Mouse (Mus musculus) frontal cortex, postnatal 25 days (tissue): ENCODE data around the gene Rpl37.
A peak's percentile ranks its signal among the peaks of the same experiment; 100 is the strongest.
"Not testable (repeated sequence)": the region's sequence is repeated elsewhere in the genome, so short reads cannot be mapped to it uniquely, and the experiment has no call there.

ENCODE experiments used
- DNase-seq, 2 experiments: peaks; one replicate each; pipeline ENCODE4 v3.0.0; 2022; ENCODE audit warnings: low spot score in 2 of 2

The Rpl37 gene

GRCm38 (mm10) chr15:5121535-5122313 lies 5.3 kb downstream of the Rpl37 start:
- no peak for DNase-seq

- no peak for DNase-seq
Measured at GRCm38 (mm10) chr15:5126456-5126855, 10.0 kb downstream of the Rpl37 start.

DNA sequence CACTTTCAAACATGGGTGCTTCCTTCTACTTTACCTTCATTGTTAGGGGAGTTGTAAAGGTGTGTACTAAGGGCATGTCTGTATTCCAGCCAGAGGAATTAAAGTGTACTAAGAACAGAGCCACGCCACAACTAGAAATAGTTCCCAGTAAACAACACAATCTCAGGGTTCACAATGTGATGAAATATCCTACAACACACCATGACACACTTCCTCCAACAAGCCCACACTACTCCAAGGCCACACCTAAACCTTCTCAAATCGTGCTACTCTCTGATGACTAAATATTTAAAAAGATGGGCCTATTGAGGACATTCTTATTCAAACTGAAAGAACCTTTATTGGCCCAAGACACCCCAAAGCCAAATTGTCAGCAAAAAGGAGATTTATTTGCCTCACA lies 11.0 kb downstream of the Rpl37 start:
- DNase-seq = no peak

DNA sequence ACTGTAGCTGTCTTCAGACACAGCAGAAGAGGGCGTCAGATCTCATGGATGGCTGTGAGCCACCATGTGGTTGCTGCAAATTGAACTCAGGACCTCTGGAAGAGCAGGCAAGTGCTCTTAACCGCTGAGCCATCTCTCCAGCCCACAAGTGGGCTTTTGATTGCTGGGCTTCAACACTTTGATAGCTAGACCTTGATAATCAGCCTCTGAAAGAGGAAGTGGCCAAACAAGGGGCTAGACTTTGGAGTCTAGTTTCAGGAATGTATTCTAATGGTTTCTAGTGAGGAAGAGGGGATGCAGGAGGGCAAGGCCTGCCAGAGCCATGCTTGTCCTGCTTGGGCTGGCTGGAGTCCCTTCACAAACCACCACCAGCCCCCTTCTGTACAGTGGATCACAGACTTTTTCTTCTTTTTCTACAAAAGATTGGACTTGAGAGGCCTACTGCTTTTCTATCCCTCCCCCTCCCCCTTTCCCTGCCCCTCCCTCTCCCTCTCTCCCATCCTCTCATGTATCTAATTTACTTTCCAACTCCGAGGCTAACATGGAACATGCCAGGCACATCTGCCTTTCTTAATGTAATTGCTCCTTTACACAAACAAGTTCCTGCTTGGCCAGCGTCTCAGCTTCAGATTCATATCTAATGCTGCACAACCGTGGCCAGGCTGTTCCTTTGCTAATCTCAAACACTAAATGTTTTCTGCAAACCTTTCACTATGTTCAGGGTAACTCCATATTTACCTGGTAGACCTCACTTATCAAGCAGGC lies 11.9 kb downstream of the Rpl37 start:
- DNase-seq = no peak

DNA sequence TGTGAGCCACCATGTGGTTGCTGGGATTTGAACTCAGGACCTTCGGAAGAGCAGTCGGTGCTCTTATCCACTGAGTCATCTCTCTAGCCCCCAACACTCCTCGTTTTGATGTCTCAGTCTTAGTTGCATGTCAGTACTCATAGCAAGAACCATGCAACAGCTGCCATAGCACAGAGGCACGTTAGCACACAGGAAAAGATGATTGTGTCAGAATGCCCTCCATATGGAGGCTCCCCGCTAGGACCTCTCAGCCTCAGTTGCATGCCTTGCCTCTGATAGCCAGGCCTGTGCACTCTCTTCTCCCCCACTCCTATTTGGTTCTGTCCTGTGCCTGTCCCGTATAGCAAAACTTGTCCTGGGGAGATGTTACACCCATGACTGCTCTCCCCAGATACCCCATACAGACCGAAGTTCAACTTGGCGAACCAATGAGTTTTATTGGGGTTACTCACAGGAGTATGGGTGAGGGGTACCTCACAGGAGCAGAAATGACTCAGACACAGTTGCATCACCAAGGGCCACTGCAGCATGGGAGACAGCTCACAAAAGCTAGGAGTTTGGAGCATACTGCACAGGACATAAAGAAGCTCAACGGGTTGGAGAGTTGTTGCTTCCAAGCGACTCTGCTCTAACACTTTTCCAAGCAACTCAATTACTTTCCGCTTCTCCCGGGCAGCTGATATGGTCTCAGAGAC lies 12.8 kb downstream of the Rpl37 start:
- no peak for DNase-seq

GRCm38 (mm10) chr15:5130887-5131668 lies 14.6 kb downstream of the Rpl37 start:
- DNase-seq = not testable (repeated sequence)

- DNase-seq = no peak
Measured at GRCm38 (mm10) chr15:5133301-5133700, 16.9 kb downstream of the Rpl37 start.

DNA sequence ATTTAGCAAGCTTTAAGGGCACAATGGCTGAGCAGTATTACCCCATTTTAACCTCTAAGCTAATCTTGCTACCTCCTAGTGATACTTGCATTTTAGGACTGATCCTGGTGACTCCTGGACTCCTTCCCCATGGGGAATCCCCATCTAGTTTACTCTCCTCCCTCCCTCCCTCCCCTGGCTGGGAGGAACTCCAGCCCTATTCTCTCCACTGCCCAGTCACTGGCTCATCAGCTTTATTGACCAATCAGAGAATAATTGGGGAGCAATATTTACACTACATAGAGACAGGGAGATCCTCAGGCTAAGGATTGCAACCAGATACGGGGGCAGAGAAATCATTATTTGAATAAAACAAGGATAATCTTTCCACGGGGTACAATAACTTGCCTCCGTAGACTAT lies 17.7 kb downstream of the Rpl37 start:
- no peak for DNase-seq

GRCm38 (mm10) chr15:5134945-5135483 lies 18.6 kb downstream of the Rpl37 start:
- no peak for DNase-seq

DNA sequence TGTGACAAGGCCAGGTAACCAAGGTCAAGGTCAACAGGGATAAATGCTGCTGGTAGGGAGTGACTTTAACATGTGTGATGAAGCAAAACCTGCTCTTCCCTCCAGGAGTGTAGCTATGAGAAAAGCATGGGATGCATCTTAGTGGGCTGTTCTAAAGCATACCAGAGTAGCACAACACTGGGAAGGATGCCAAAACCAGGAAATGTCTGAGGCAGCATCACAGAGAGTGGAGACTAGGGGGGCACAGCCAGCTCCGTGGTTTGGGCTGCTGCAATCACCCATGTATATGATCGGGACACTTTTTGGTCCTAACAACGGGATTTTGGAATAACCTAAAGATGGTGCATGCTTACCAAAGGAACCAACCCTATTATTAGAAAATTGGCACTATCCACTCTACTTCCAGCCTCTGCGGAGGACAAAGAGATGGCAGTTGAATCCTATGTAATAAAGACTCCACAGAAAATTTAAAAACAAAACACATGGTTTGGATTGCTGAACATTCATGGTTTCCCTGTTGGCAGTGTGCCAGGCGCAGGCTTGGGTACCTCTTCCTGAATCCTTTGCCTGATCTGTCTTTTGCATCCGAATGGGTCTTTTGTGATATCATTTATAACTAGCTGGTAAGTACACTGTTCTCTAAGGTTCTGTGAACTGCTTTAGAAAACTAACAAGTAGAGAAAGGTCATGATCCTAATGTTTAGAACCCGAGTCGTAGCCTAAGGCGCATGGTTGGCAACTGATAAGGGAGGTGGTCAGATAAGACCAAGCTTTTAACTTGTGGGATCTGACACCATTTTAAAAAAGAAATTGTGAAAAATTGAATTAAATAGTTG lies 21.8 kb downstream of the Rpl37 start:
- no peak for DNase-seq

- no peak for DNase-seq
Measured at GRCm38 (mm10) chr15:5139366-5139765, 22.9 kb downstream of the Rpl37 start.

DNA sequence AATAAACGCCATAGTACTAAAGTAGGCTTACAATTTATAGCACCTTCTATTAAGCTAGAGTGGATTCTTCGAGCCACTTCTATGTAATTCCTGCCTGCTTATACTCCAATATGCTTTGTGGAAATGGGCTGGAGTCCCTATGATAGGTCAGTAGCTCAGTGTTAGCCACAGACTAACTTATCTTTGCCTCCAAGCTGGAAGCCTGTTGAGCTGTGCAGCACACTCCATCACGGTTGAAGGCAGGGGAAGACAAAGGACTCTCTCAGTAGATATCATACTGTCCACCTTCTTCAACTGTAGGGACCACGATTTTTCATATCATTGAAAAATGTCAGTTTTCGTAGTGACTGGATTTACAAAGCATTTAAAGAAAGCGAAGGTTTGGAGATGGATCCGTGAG lies 23.4 kb downstream of the Rpl37 start:
- no peak for DNase-seq

GRCm38 (mm10) chr15:5140357-5140756 lies 23.9 kb downstream of the Rpl37 start:
- no peak for DNase-seq

GRCm38 (mm10) chr15:5142047-5142446 lies 25.6 kb downstream of the Rpl37 start:
- DNase-seq = no peak

DNA sequence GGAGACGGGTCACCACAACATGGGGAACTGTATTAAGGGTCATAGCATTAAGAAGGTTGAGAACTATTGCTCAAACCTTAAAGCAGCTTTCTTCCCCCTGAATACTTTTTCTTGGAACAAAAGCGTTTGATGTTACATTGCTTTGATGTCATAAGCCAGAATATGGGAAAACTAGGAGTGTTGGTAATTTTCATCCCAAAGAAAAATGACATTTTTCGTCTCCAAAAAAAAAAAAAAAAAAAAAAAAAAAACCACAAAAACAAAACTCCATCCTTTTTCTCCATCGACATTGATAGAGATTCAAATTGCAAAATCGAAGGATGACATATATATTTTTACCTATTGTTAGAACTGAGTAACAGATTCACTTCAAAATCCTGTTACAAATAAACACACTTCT lies 26.3 kb downstream of the Rpl37 start:
- no peak for DNase-seq

GRCm38 (mm10) chr15:5143361-5144020 lies 27.0 kb downstream of the Rpl37 start, which contains the start of gene Prkaa1:
Gene Prkaa1, plus strand, starts transcription at chr15:5143861.
- DNase-seq = peak; percentile 18 to 40

DNA sequence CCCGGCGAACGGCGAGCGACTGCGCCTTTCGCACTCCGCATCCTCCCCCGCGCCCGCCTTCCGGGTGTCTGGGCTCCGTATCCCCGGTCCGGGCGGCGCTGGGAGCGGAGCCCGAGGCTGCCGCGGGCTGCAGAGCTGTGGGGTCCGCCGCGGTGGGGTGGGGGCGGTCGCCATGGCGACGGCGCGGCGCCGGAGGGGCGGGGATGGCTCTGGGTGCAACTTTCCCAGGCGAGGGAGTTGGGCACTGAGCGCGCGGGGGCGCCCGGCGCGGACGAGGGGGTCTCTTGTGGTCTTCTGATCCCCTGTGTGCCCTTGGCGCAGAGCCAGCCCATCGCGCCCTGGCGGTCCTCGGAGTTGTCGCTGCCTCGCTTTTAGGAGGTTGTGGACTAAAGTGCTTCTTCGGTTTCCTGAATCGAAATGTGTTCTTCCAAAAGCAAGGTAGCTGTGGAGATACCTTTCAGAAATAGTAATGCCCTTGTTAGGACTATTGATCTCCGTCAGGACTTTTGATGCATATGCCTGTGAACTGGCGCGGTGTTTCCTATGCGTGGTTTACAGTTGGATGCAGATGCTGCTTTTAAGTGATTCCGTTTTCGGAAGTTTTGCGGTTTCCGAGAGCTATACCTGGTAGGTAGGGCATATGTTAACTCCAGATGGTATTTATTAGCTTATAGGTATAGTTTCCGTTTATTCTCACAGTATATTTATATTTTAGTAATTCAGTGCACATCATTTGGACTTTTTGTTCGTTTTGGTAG lies 27.8 kb downstream of the Rpl37 start:
- DNase-seq = peak; percentile 58 to 59

DNA sequence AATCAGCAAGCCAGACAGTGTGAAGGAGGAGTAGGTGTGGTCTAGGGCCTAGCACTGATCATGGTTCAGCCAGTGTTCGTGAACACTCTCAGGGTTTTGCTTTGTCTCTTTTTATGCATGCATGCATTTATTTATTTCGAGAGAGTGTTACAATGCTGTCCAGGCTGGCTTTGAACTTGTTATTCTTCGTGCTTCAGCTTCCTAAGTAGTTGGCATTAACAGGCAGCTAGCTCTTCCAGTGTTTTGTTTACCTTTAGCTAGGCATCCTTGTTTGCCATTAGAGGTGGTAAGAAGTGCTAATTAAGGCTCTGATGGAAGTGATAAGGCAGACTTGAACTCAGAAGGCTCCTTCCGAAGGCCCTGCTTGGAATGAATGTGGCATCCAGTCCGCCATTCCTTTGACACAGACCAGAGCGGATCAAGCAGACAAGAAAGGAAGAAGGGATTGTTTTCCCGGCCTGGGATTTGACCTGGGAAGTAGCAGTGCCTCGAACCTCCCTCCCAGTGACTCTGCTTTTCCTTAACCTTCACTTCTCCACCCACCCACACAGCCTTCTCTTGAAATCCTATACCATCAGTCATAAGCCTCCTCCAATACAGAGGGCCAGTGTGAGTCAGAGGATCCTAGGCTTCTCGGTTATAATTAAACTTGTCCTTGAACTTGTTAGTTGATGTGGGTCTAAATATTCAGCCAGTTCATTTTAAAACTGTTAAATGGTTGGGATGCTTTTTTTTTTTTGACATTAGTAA lies 28.9 kb downstream of the Rpl37 start:
- DNase-seq = no peak
